Mouse (Mus musculus) lung, postnatal 0 days (tissue): Measurements from ENCODE around the gene Hip1r. TPM values are rescaled to one million over a fixed set of nuclear protein-coding genes. Genes with fewer than 3 reads are reported as not detected.

Experiments
- ATAC-seq: fragments of 200-750 bp; cut with Nextera tagmentation; 2 replicates; pipeline ENCODE4 v1.8.0; 2017; ENCODE audit warnings: moderate library complexity
- DNase-seq: peaks from one replicate; pipeline ENCODE4 v3.0.0-alpha.2; 2016; ENCODE audit warnings: low spot score
- H3K27ac ChIP-seq: fragments of 300-500 bp; sonication (generic); 2 replicates; pipeline ENCODE4 v1.5.1; 2014; ENCODE audit warnings: antibody characterized with exemption, mild to moderate bottlenecking, low read length, mixed read lengths
- H3K27me3 ChIP-seq: fragments of 300-500 bp; sonication (generic); replicated peaks from 2 replicates; pipeline ENCODE4 v1.6.1; 2014; ENCODE audit warnings: low read length, mixed read lengths; ENCODE audit not compliant: insufficient read depth
- H3K36me3 ChIP-seq: fragments of 300-500 bp; sonication (generic); 2 replicates; pipeline ENCODE4 v1.6.1; 2014; ENCODE audit warnings: low read length, mixed read lengths; ENCODE audit not compliant: insufficient read depth
- H3K4me1 ChIP-seq: fragments of 300-500 bp; sonication (generic); 2 replicates; pipeline ENCODE4 v1.6.1; 2014; ENCODE audit warnings: antibody characterized with exemption, low read depth, low read length, mixed read lengths; ENCODE audit not compliant: insufficient read depth
- H3K4me2 ChIP-seq: fragments of 300-500 bp; sonication (generic); replicated peaks from 2 replicates; pipeline ENCODE4 v1.6.1; 2014; ENCODE audit warnings: low read depth, mild to moderate bottlenecking, low read length, moderate library complexity, mixed read lengths
- H3K4me3 ChIP-seq: fragments of 300-500 bp; sonication (generic); 2 replicates; pipeline ENCODE4 v1.5.1; 2014; ENCODE audit warnings: low read depth, low read length
- H3K9ac ChIP-seq: fragments of 300-500 bp; sonication (generic); replicated peaks from 2 replicates; pipeline ENCODE4 v1.6.1; 2014; ENCODE audit warnings: low read depth, mild to moderate bottlenecking
- H3K9me3 ChIP-seq: fragments of 300-500 bp; sonication (generic); 2 replicates; pipeline ENCODE4 v1.6.1; 2016; ENCODE audit warnings: low read length, mixed read lengths
- CTCF ChIP-seq: IDR thresholded peaks from 2 replicates; pipeline ENCODE4 v1.5.1; 2016; ENCODE audit warnings: antibody characterized with exemption, mild to moderate bottlenecking
- EP300 ChIP-seq: IDR thresholded peaks from 2 replicates; pipeline ENCODE4 v1.6.1; 2016; ENCODE audit warnings: antibody characterized with exemption, mild to moderate bottlenecking, control low read depth
- WGBS: fragments of 180-500 bp; shearing (Covaris S2); extraction: QIAGEN DNeasy Blood & Tissue Kit; methylation state at CpG from one replicate; pipeline ENCODE4 v1.1.7; 2014; 5-methylcytosine and 5-hydroxymethylcytosine counted together
- polyA plus RNA-seq: library from polyadenylated mRNA; unstranded; fragments of >200 nt; fragmentation: Nextera tagmentation; extraction: Ambion mirVana; gene quantifications from 2 replicates; pipeline ENCODE4 v1.2.1, GENCODE M21; 2015

The Hip1r gene
- polyA plus RNA-seq, 1 experiment from 2014 or later: 20.0 TPM

- H3K4me3 ChIP-seq: no peak overlapping the region
- H3K9me3 ChIP-seq: no peaks in the 10 kb centered on the region
- no peak overlapping the region for H3K27ac ChIP-seq
- H3K27me3 ChIP-seq: no peaks in the 10 kb centered on the region
- 68% methylated on average over 8 of the region's 8 CpGs for WGBS
- no peak for DNase-seq
- H3K4me1 ChIP-seq: no peaks in the 10 kb centered on the region
- no peak for TF ChIP-seq EP300
- TF ChIP-seq CTCF: no peak
- no peak for ATAC-seq
- H3K9ac ChIP-seq: no peak overlapping the region
- no peaks in the 10 kb centered on the region for H3K36me3 ChIP-seq
- no peak overlapping the region for H3K4me2 ChIP-seq
Measured at GRCm38 (mm10) chr5:123969216-123969615, 4.2 kb upstream of the Hip1r start.

DNA sequence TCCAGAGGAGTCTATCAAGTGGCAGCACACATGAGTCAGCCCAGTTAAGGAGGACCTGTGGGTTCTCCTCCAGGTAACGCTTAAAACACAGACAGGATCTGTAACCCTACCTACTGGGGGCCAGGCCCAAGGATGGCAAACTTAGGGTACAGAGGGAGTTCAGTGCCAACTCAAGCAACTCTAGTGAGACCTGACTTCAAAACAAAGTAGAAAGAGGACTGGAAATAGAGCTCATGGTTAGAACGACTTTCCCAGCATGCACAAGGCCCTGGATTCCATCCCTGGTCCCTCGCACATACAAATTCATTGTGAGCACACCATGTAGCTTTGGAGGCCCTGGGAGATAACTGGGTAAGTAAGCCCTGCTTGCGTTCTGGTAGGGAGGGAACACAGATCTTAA, 2.9 kb upstream of the Hip1r start:
- H3K9ac ChIP-seq: no peak overlapping the region
- WGBS: 83% methylated on average over 4 of the region's 4 CpGs

GRCm38 (mm10) chr5:123972453-123972852, 975 bp upstream of the Hip1r start:
- no peak overlapping the region for H3K4me3 ChIP-seq
- H3K9ac ChIP-seq: no peak overlapping the region
- no peaks in the 10 kb centered on the region for H3K36me3 ChIP-seq
- TF ChIP-seq EP300: no peak
- no peak for TF ChIP-seq CTCF
- H3K4me1 ChIP-seq: peaks cover 9% of the 10 kb centered on the region; the same call in 1 of the 2 replicates
- WGBS: 62% methylated on average over 6 of the region's 6 CpGs
- no peak overlapping the region for H3K4me2 ChIP-seq
- no peak overlapping the region for H3K27ac ChIP-seq
- no peak for DNase-seq
- no peaks in the 10 kb centered on the region for H3K27me3 ChIP-seq
- no peaks in the 10 kb centered on the region for H3K9me3 ChIP-seq
- no peak for ATAC-seq

More for the DNA sequence above, 2.9 kb upstream of the Hip1r start:
- H3K4me1 ChIP-seq: peaks cover 6% of the 10 kb centered on the region; the same call in 1 of the 2 replicates
- ATAC-seq (no peak), DNase-seq (no peak)
- H3K27me3 ChIP-seq: no peaks in the 10 kb centered on the region
- H3K4me3 ChIP-seq: no peak overlapping the region
- TF ChIP-seq CTCF (no peak), EP300 (no peak)
- no peak overlapping the region for H3K27ac ChIP-seq
- no peaks in the 10 kb centered on the region for H3K36me3 ChIP-seq
- no peak overlapping the region for H3K4me2 ChIP-seq
- no peaks in the 10 kb centered on the region for H3K9me3 ChIP-seq

DNA sequence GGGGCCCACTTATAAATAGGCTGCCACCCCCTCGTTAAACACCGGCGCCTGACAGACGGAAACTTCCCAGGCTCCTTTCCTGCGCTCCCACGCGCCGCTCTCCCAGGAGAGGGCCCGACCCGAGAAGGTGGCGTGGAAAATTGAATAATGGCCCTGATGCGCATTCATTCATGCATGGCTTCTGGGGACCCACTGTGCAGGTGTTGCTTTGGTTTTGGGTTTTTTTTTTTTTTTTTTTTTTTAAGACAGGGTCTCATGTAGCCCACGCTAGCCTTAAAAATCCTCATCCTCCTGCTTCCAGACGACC, 704 bp downstream of the Hip1r start:
- peaks cover 9% of the 10 kb centered on the region; the same call in 1 of the 2 replicates for H3K4me1 ChIP-seq
- ATAC-seq (no peak), DNase-seq (no peak)
- peak overlapping the region; percentile 51 for H3K27ac ChIP-seq
- H3K9ac ChIP-seq: peak overlapping the region; percentile 41
- H3K4me3 ChIP-seq: peak overlapping the region; percentile 52
- H3K4me2 ChIP-seq: peak overlapping the region; percentile 98
- H3K27me3 ChIP-seq: no peaks in the 10 kb centered on the region
- 4% methylated on average over 14 of the region's 14 CpGs for WGBS
- TF ChIP-seq CTCF (no peak), EP300 (no peak)
- no peaks in the 10 kb centered on the region for H3K36me3 ChIP-seq
- no peaks in the 10 kb centered on the region for H3K9me3 ChIP-seq

- H3K27ac ChIP-seq: peak overlapping the region; percentile 75; the same call in 1 of the 2 replicates
- 0 out of 2 replicates have a peak, but pooled peaks have one; percentile 11 for ATAC-seq
- no peaks in the 10 kb centered on the region for H3K9me3 ChIP-seq
- no peaks in the 10 kb centered on the region for H3K27me3 ChIP-seq
- peak overlapping the region; percentile 98 for H3K4me2 ChIP-seq
- H3K9ac ChIP-seq: no peak overlapping the region
- no peak for TF ChIP-seq EP300
- TF ChIP-seq CTCF: no peak
- peaks cover 9% of the 10 kb centered on the region; the same call in 1 of the 2 replicates for H3K4me1 ChIP-seq
- peak overlapping the region; percentile 52 for H3K4me3 ChIP-seq
- no peaks in the 10 kb centered on the region for H3K36me3 ChIP-seq
- 25% methylated on average over 11 of the region's 11 CpGs for WGBS
- peak; percentile 77 for DNase-seq
Measured at GRCm38 (mm10) chr5:123974616-123975111, 1.2 kb downstream of the Hip1r start.

DNA sequence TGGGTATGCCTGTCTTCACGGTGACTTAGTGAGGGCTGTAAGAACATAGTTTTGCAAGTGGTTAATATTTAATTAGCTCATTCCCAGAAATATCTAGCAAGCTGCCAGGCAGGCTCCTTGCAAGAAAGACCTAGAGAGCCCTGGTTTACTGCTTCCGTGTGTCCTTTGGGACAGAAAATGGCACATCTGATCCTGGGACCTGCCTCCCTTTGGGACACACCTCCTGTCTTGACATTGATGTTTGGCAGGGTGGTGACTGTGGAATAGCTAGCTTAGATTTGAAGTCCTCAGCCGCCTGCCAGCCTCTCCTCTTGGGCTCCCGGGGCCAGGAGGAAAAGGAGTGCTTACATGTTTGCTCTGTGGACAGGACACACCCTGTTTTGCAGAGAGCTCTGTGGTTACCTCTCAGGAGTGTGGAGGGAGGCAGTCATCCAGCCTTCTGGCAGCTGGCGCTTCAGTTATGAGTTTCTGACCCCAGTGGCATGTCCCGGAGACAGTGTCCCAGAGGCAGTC, 2.3 kb downstream of the Hip1r start:
- Histone ChIP-seq H3K9ac (no peak overlapping the region), H3K4me3 (no peak overlapping the region), H3K27ac (peak overlapping the region; percentile 75), H3K27me3 (no peaks in the 10 kb centered on the region), H3K36me3 (no peaks in the 10 kb centered on the region), H3K4me2 (peak overlapping the region; percentile 98), H3K9me3 (no peaks in the 10 kb centered on the region), H3K4me1 (peaks cover 17% of the 10 kb centered on the region)
- WGBS: 30% methylated on average over 6 of the region's 6 CpGs
- TF ChIP-seq CTCF (no peak), EP300 (peak; percentile 49; the same call in 1 of the 2 replicates)
- DNase-seq (peak; percentile 91), ATAC-seq (peak; percentile 83)

- no peaks in the 10 kb centered on the region for H3K27me3 ChIP-seq
- DNase-seq (peak; percentile 34), ATAC-seq (no peak)
- H3K4me1 ChIP-seq: peaks cover 22% of the 10 kb centered on the region
- no peak overlapping the region for H3K4me3 ChIP-seq
- peak overlapping the region; percentile 47; the same call in 1 of the 2 replicates for H3K27ac ChIP-seq
- no peaks in the 10 kb centered on the region for H3K9me3 ChIP-seq
- no peak overlapping the region for H3K4me2 ChIP-seq
- TF ChIP-seq EP300 (no peak), CTCF (no peak)
- WGBS: 33% methylated on average over 3 of the region's 3 CpGs
- H3K9ac ChIP-seq: no peak overlapping the region
- H3K36me3 ChIP-seq: no peaks in the 10 kb centered on the region
Measured at GRCm38 (mm10) chr5:123977231-123977630, 3.8 kb downstream of the Hip1r start.
